Mouse (Mus musculus) CD4-positive, CD25-positive, alpha-beta regulatory T cell, adult 2 months (primary cell): ENCODE results near the gene Asic2.
"Not testable (repeated sequence)": the region's sequence is repeated elsewhere in the genome, so short reads cannot be mapped to it uniquely, and the experiment has no call there.

Source experiments
- DNase-seq: peaks from one replicate; pipeline ENCODE4 v3.0.0-alpha.2; 2012; ENCODE audit warnings: low read depth, low spot score

The Asic2 gene

DNA sequence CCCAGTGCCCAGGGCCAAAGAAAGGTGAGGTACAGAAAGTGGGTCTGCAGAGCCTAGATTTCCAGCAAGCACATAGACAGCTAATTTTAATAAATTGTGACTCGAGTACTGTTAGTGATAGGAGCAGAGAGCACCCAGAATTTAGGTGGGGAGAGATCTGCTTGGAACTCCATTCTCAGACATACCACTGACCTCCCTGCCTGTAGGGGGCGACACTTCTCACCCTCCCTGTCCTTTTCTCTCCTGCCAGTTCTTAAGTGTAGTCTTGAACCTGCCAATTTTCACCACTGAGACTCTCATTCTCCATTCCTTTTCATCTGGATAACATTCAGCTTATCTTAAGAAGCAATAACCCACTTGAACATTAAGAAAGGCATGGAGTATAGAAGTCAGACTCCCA lies 636.3 kb downstream of the Asic2 start:
- DNase-seq = no peak

DNA sequence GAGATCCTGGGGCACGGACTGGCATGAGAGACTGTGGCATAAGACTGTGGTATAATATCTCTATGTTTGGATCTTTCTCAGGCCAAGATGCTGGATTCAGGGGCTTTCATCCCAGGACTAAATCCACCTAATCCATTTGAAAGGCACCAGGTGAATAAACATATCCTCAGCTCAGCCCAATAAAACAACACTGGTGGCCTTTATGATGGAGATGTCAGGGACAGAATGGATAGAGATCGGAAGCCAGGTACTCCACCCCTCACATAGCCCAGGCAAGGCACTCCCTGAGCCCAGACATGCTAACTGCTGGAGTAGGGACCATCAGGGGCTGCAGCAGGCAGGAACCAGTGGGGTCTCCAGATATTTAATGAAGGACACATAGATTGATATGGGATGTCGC lies 637.3 kb downstream of the Asic2 start:
- no peak for DNase-seq

DNA sequence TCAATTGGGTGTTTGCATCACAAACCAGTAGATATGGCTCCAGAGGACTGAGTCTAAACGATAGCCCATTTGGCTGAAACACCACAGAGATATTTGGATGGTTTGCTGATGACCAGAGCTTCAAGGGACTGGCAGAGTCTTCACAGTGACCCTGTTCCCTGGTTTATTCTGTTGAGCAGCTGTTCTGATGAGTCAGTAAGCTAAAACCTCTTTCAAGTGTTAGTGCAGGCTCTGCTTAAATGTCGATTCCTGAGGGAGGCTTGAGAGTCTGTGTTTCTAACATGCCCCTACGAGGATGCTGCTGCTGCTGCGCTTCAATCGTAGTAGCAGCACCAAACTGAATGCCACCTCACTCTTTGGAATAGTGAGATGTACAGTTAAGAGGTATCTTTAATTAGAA lies 640.2 kb downstream of the Asic2 start:
- DNase-seq = no peak

DNA sequence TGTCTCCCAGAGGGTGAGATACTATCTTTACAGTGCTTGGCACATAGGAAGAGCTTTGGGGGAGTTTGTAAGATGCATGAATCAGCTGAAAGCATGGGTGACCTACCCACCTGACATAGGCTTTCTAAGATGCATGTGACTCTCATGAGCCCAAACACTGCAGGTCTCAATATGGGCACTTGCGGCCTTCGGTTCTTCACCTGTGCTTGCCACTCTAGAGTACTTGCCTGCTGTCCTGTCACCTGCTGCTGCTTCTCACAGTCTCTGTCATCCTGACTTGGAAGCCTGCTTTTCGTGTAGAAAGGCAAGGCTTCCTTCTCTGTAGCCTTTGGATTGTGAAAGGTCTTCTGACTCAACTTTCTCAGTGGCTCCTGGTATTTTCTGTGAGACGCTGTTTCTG lies 645.1 kb downstream of the Asic2 start:
- no peak for DNase-seq

DNA sequence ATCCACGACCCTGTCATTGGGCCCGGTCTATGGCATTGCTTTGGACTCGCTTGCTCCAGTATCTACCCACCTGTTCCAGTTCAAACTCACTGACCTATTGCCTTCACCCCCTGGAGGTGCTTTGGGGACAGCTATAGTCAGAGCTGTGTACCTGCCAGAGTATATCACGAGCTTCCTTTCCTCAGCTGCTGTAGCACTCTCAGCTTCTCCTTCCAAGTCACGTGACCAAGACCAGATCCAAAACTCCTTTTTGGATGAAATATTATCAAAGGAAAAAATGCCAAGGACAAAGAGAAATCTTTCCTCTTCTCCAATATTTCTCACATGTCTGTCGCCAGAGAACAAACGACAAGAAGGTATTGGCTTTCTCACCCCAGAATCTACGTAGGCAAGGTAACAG lies 645.8 kb downstream of the Asic2 start:
- DNase-seq = no peak

DNA sequence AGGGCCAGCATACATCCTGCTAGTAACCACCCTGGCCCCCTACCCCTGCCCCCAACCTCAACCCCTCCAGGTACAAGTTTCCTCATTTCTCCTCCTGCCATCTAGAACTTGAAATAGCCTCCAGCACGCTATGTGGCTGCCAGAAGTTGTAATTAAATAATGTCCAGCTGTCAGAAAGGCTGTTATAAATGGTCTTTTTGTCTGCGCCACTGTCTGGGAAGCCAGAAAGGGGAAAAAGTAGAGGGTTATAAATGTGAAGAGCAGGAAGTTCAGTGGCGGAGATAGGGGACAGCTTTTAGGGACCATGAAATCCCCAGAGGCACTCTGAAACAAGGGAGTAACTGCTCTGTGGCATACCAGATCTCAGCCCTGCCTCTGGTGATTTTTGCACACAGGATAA lies 678.2 kb downstream of the Asic2 start:
- DNase-seq = no peak

DNA sequence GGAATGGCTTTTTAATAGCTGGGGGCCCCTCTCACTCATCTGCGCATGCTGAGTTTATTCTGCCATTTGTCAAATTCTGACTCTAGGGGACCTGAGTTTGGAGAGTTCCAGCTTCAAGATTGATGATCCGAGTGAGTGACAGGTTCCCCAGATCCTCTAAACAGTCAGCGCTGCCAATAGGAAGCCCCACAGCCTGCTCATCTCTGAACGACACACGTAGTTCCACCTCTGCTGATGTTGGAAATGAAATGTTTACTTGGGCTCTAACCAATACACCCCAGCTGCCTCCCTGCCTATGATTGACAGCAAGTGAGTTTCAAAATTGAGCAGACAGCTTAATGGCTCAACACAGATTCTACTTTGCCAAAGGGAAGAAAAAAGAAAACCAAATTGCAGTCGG lies 685.1 kb downstream of the Asic2 start:
- DNase-seq = no peak

DNA sequence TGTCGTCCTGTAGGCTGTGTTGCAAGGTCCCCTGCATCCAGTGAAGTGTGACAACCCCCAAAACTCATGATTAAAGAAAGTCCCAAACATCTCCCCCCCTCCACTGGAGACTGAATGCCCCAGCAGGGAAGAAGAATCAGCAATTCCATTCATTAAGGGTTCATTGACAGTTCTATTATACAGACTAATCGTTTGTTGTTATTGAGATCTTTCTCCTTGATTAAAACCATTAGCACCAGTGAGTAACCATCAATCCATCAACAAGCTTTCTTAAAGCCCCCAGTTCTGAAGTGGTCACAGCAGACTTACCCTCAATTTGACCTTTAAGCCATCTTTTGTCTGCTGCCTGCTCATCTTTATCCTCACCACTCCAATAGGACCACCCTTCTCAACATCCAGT lies 688.2 kb downstream of the Asic2 start:
- DNase-seq = no peak

DNA sequence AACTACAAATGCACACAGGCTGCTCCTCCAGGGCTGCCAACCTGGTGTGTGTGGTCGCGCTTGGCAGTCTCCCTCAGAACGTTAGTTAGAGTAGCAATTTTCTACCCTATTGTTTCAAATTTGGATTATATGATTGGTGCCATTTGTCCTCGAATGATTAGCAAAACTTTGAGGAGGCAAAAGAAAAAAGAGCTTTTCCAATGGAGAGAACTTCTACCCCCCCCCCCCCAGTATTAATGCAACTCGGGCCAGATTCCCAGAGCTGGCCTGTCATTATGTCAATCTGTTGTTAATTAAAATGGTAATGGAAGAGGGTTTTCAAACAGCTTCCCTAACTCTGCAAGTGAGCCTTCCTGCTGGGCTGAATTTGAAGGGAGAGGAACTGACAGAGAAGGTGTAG lies 690.9 kb downstream of the Asic2 start:
- DNase-seq = no peak

DNA sequence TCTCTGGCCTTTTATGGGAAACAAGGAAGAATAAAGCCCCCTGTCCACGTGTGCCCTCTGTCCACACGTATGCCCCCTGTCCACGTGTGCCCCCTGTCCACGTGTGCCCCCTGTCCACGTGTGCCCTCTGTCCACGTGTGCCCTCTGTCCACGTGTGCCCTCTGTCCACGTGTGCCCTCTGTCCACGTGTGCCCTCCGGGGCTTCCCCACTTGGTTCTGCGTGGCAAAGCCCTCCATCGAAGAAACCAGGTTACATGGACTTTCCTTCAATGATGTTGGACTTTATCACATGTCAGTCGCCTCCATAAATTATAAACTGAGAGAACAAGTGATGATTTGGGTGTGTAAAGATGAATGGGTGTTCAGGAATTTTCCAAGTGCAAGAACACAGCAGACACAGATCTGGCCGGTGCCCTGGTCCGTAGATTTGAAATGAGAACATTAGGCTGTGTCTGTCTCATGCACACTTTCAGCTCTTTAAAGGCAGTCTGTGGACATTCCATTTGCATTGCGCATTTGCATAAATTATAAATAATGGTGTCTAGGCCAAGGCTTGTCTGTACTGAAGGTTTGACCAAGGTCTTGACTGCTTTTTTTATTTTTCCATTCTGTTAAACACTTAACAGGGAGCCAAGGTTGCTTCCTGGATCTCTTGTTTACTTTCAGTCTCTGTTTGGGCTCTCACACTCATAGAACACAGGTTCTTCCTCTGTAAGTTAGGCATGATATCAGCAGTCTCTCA lies 695.4 kb downstream of the Asic2 start:
- no peak for DNase-seq

DNA sequence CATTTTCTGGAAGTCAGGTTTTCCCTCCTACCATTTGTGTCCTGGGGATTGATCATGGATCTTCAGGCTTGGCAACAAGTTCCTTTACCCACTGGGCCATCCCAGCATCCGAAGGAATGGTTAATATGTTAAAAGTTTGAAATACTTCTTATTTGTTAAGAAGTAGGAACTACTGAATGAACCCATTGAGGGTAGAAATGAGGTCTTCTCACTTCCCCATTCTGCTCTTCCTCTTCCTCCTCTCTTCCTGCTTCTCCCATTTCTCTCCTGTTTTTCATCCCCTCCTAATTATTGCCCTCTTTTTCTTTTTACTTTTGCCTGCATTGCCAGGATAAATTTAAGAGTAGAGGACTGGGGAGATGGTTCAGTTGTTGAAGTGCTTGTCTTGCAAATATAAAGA lies 696.8 kb downstream of the Asic2 start:
- no peak for DNase-seq

DNA sequence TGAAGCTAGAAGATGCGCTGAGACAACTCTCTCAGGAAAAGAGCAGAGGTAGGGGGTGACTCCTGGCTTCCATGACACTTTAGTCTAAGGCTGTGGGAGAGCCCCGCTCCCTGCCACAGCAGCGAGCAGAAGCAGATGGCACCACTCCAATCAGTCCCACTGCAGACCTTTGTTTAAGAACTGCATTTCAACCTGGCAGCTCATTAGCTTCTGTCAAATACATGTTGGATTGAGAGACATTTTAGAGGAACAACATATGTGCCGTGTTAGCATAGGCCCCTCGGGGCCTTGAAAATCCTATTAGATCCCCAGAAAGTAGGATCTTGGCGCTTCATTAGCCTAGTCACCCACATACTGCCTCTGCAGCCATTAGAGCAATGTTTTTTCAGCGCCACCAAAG lies 697.7 kb downstream of the Asic2 start:
- no peak for DNase-seq

DNA sequence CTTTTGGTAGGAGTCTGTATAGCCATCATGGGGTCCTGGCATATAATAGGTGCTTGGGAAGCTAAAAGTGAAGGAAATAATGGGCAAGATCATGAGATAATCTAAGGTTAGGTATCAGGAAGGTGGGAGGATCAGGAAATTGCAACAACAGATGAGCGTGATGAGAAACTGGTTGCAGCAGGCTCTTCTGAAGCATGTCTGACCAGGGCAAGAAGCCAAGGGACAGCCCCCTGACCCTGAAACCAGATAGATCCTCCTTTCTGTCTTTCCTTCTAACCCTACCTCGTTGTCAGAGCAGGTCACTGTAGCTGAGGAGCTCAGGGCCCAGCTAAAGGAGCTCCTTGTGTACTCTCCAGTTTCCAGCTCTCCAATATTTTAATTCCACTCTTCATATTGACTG lies 704.5 kb downstream of the Asic2 start:
- DNase-seq = no peak

DNA sequence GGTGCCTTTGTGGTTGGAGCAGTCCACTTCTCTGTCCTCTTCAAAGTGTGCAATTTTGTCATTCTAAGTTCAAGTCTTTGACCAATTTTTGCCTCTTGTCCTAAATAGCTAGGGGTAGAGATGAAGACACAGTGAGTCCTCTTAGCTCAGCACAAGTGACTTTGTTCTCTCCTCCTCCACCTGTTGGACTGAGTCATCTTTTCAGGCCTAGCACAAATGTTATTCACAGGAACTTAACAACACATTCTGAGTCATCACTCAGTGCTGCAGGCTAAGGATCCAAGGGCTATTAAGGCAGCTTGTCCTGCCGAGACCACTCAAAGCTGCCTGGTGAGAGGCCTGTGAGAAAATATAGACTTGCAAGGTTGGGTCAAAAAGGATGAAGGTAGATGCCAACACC lies 705.1 kb downstream of the Asic2 start:
- no peak for DNase-seq

DNA sequence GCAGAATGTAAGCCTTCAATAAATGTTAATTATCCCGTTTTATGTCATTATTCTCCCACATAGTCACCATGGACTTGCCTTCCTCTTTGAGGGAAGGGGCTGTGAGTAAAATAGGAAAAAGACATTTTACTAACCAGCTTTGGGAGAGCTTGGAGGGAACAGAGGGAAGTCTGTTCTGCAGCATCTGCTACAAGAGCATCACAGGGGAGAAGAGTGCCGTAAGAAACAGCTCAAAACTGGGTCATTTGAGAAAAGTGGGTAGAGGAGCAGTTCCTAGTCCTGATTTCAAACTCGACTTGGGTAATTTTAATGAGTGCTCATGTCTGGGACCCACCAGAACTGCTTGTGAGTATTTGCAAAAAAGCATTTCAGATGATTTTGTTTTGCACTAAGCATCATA lies 707.0 kb downstream of the Asic2 start:
- no peak for DNase-seq

DNA sequence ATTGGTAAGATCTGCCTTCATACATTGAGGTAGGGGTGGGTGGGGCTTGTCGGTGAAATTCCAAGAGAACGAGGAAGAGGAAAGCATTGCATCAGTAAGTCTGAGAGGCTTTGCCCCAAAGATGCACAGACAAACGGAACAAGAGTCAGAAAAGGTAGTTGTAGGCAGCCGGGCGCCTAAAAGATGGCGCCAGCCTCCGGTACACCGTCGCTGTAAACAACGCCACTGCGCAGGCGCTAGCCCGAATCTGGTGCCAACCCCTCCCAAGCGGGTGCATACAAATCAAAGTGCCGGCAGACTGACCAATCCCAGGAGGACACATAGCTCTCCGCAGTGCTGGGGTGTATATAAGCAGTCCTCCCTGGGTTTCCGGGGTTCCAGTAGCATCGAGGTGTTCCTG lies 727.1 kb downstream of the Asic2 start:
- not testable (repeated sequence) for DNase-seq

DNA sequence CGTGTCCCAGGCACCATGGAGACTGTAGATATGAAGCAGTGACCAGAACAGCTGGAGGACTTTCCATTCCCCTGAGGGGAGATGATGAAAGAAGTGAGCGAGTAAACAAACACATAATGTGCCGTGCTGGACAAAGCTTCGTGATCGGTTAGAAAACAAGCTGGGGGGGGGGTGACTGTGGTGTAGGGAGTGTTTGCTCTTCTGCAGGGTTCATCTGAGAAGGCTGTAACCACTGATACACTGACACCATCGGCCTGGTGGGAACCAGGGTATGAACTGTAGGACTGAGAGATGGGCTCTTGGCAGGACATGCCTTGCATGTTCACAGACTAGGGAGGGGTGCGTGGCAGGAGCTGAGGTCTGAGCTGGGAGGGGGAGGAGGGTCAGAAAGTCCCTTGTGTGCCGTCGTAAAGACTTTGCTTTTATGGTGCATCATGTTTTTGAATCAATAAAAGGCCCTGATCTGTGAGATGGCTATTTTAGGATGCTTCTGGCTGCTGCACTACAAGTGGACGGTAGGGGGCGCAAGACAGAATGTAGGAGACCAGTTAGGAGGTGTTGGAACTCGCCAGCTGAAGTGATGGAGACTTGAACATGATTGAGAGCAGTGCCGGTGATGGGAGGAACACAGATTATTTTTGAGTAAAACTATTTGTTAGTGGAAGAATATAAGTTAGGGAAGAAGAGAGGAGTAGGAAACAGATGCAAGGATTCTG lies 728.1 kb downstream of the Asic2 start:
- DNase-seq = peak; percentile 1

DNA sequence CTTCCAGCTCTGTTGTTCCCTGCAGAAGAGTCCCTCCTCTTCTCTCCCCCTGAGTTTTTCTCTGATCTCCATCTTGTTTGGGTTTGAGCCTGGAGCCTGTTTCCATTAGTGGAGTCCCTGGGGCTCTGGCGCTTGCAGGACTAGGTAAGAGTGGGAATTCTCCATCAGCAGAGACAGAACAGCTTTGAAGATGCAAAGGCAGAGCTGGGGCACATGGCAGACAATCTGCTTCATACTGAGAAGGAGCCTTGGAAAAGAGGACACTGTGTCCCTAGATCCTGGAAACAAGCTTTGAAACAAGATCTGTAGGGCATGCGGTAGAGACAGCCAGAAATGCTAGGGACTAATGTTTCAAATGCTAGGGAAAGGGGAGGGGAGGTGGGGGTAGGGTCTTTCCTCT lies 729.2 kb downstream of the Asic2 start:
- DNase-seq = no peak

DNA sequence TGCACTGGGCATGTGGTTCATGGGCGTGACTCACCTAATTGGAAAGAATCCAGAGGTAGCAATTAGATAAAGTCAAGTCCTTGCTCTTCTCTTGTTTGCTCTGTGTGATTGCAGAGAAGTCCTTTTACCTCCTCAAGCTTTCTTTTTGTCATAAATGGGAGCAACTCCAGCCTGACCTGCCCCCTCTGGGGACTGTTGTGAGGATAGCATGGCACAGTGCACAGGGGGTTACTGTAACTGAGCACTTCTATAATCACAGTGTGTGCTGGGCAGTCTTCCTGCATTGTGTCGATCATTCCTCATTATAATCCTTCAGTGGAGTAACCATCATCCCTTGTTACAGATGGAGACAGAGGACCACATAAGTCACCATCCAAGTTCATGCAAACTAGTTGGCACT lies 732.2 kb downstream of the Asic2 start:
- DNase-seq = no peak

DNA sequence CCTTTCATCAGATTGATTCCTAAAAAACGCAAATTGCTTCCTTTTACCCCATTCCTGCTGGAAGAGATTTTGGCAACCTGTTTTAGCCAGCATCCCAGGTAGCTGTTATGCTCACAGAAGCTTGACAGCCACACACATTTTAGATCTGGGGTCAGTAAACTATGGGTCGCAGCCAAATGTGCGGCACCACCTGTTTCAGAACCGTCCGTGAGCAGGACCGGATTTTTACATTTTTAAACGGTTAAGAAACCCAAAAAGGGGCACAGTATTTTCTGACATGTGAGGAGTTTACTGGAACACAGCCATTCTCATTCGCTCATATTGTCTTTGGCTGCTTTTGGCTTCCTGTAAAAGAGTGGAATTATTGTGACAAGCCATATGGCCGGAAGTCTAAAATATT lies 744.9 kb downstream of the Asic2 start:
- no peak for DNase-seq

DNA sequence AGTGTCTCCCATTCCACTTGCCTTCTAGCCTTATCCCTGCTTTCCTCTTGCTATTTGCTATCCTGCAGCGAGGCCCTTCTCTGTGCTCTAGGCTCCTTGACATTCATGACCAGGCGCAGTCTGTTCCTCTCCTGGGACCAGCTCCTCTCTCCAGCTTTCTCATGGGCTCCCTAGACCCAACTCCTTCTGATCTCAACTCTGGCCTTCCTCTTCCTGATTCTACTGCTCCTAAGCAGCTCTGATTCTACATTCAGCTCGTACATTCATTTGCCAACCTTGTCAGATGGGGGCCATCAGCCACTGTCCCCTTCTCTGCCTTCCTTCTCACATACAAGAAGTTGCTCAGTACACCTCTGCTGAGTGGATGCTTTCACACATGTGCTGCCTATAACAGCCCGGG lies 747.5 kb downstream of the Asic2 start:
- DNase-seq = no peak

DNA sequence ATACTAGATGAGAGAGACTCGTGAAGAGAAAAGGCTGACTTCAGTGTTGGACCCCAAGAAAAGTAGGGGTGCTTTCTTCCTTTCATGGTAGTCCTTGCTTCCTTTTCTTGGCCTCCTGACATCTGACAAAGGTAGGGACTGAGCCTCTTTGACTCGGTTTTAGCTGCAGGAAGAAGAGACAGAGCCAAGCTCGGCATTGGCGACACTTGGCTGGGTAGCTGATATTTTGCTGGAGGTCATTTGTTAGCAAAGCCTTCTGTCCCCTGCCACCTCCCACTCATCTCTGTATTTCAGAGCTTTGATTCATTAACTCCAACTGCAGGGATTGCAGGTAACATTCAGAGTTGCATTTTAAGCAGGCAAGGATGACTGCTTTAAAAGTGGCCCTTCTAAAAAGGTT lies 762.8 kb downstream of the Asic2 start:
- DNase-seq = no peak

DNA sequence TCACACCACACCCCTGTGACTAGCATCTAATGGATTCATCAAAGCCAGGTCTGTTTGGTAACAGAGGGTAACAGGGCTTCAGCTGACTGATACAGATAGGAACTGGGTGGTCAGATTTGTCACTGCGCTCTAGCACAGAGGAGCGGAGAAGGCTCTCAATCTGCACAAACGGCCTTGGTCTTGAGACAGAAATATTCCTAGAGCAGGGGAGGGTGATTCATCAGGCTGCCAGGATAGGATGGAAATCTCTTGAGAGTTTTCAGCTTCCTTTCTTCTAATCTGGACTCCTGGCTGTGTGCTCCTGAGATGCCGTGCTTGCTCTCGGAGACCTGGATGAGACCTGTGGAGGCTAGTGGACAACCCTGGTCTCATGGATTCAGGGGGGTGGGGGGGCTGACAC lies 765.7 kb downstream of the Asic2 start:
- no peak for DNase-seq

DNA sequence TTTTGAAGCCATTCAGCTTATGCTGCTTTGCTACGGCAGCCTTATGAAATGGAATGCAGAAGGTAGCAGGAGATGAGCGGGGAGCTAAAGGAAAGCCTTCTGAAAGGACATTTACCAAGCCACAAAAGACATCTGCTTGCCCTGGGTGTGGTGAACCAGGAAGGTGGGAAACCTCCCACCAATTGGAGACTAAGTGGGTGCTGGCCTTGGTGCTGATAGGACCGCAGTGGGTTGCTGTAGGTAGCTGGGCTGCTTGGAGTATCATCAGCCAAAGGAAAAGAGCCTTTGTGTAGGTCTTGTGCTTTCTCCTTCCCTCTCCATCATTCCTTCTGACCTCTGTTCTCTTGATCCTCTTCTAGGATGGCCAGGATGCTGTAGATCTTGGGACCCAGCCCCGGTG lies 774.4 kb downstream of the Asic2 start:
- no peak for DNase-seq
